Mouse (Mus musculus) retina, postnatal 7 days (tissue): ENCODE data around the gene Mcoln1.

Experiments
- DNase-seq: peaks from one replicate; pipeline ENCODE4 v3.0.0-alpha.2; 2012; ENCODE audit warnings: low read depth, low spot score

The Mcoln1 gene

GRCm38 (mm10) chr8:3500235-3501090 lies at the start of gene Mcoln1:
Mcoln1 (plus strand) TSS chr8:3500457.
- peak; percentile 98 for DNase-seq

GRCm38 (mm10) chr8:3450670-3451069 lies 49.6 kb upstream of the Mcoln1 start:
- peak; percentile 50 for DNase-seq

GRCm38 (mm10) chr8:3451992-3452391 lies 48.3 kb upstream of the Mcoln1 start:
- no peak for DNase-seq

GRCm38 (mm10) chr8:3463248-3463647 lies 37.0 kb upstream of the Mcoln1 start:
- no peak for DNase-seq

GRCm38 (mm10) chr8:3464309-3464708 lies 35.9 kb upstream of the Mcoln1 start:
- peak; percentile 38 for DNase-seq

GRCm38 (mm10) chr8:3467006-3467885 lies 33.0 kb upstream of the Mcoln1 start, which contains the start of gene Pex11g:
Pex11g (minus strand) TSS chr8:3467680.
- DNase-seq, result peak; percentile 91

GRCm38 (mm10) chr8:3467886-3468545 lies 32.2 kb upstream of the Mcoln1 start:
- DNase-seq, result no peak

GRCm38 (mm10) chr8:3468838-3469237 lies 31.4 kb upstream of the Mcoln1 start:
- no peak for DNase-seq

GRCm38 (mm10) chr8:3470562-3470961 lies 29.7 kb upstream of the Mcoln1 start, which contains the start of gene Tex45:
Tex45 (plus strand) TSS chr8:3470862.
- DNase-seq, result no peak

GRCm38 (mm10) chr8:3475715-3476429 lies 24.4 kb upstream of the Mcoln1 start:
- no peak for DNase-seq

- no peak for DNase-seq
These were observed 20.0 kb upstream of the Mcoln1 start for GRCm38 (mm10) chr8:3480221-3480785.

- no peak for DNase-seq
These were observed 18.7 kb upstream of the Mcoln1 start for GRCm38 (mm10) chr8:3481605-3482004.

GRCm38 (mm10) chr8:3482240-3482740 lies 18.0 kb upstream of the Mcoln1 start:
- DNase-seq, result no peak

GRCm38 (mm10) chr8:3483546-3483945 lies 16.7 kb upstream of the Mcoln1 start:
- DNase-seq, result no peak

GRCm38 (mm10) chr8:3485192-3485591 lies 15.1 kb upstream of the Mcoln1 start:
- DNase-seq, result no peak

- DNase-seq, result peak; percentile 62
These were observed 7.1 kb upstream of the Mcoln1 start, which contains the start of gene Zfp358 for GRCm38 (mm10) chr8:3492901-3493844. Zfp358 (plus strand) TSS chr8:3493138.

GRCm38 (mm10) chr8:3493845-3494208 lies 6.4 kb upstream of the Mcoln1 start:
- DNase-seq, result no peak

- DNase-seq, result no peak
These were observed 4.5 kb upstream of the Mcoln1 start for GRCm38 (mm10) chr8:3495578-3496427.

GRCm38 (mm10) chr8:3496428-3496748 lies 3.9 kb upstream of the Mcoln1 start:
- no peak for DNase-seq
